Mouse (Mus musculus): ENCODE measurements around the gene Farp1.

The Farp1 gene

GRCm38 (mm10) chr14:121058481-121058880 is 23.5 kb downstream of the Farp1 start:
- DNase-seq, result no peak

- peak in 1 of 2 experiments; percentile 34 for DNase-seq
Observed at GRCm38 (mm10) chr14:121059266-121059665, 24.3 kb downstream of the Farp1 start.

GRCm38 (mm10) chr14:121060484-121060883 is 25.5 kb downstream of the Farp1 start:
- DNase-seq, result no peak

GRCm38 (mm10) chr14:121061686-121062085 is 26.7 kb downstream of the Farp1 start:
- no peak for DNase-seq

GRCm38 (mm10) chr14:121062238-121063082 is 27.5 kb downstream of the Farp1 start:
- no peak for DNase-seq

GRCm38 (mm10) chr14:121064726-121065125 is 29.7 kb downstream of the Farp1 start:
- DNase-seq, result no peak

- peak; percentile 38 to 50 for DNase-seq
Observed at GRCm38 (mm10) chr14:121073093-121073866, 38.3 kb downstream of the Farp1 start.

- DNase-seq, result no peak
Observed at GRCm38 (mm10) chr14:121074197-121074734, 39.3 kb downstream of the Farp1 start.

GRCm38 (mm10) chr14:121080739-121081138 is 45.7 kb downstream of the Farp1 start:
- no peak for DNase-seq

GRCm38 (mm10) chr14:121082341-121082740 is 47.3 kb downstream of the Farp1 start:
- DNase-seq, result peak; percentile 45 to 65

- no peak for DNase-seq
Observed at GRCm38 (mm10) chr14:121082793-121083192, 47.8 kb downstream of the Farp1 start.

GRCm38 (mm10) chr14:121083352-121083751 is 48.4 kb downstream of the Farp1 start:
- no peak for DNase-seq

- DNase-seq, result no peak
Observed at GRCm38 (mm10) chr14:121092517-121092916, 57.5 kb downstream of the Farp1 start.

GRCm38 (mm10) chr14:121093860-121094259 is 58.9 kb downstream of the Farp1 start:
- DNase-seq, result no peak

GRCm38 (mm10) chr14:121097640-121098435 is 62.8 kb downstream of the Farp1 start:
- DNase-seq, result no peak

GRCm38 (mm10) chr14:121099120-121099519 is 64.1 kb downstream of the Farp1 start:
- DNase-seq, result peak; percentile 26 to 45

- DNase-seq, result no peak
Observed at GRCm38 (mm10) chr14:121099876-121100275, 64.9 kb downstream of the Farp1 start.

GRCm38 (mm10) chr14:121100829-121101228 is 65.8 kb downstream of the Farp1 start:
- peak; percentile 48 to 68 for DNase-seq

GRCm38 (mm10) chr14:121101531-121101930 is 66.5 kb downstream of the Farp1 start:
- no peak for DNase-seq

- DNase-seq, result no peak
Observed at GRCm38 (mm10) chr14:121102599-121102998, 67.6 kb downstream of the Farp1 start.

GRCm38 (mm10) chr14:121103459-121103858 is 68.5 kb downstream of the Farp1 start:
- peak; percentile 59 to 79 for DNase-seq

- DNase-seq, result peak in 1 of 2 experiments; percentile 53
Observed at GRCm38 (mm10) chr14:121104760-121105329, 69.8 kb downstream of the Farp1 start.
